Mouse (Mus musculus) small intestine, adult 2 months (tissue): ENCODE results near the gene Cdh4.

ENCODE experiments used
- CTCF ChIP-seq: fragments of 200-500 bp; IDR thresholded peaks from 2 replicates; pipeline ENCODE4 v1.5.1; 2012; ENCODE audit warnings: low read depth, mild to moderate bottlenecking, control low read depth, inconsistent platforms, low read length, moderate library complexity, mixed read lengths; ENCODE audit not compliant: insufficient replicate concordance, insufficient read length; ENCODE audit errors: extremely low read depth
- POLR2A ChIP-seq: fragments of 200-500 bp; IDR thresholded peaks from 2 replicates; pipeline ENCODE4 v1.6.1; 2012; ENCODE audit warnings: low read depth, mild to moderate bottlenecking, control low read depth, inconsistent platforms, low read length, moderate library complexity

DNA sequence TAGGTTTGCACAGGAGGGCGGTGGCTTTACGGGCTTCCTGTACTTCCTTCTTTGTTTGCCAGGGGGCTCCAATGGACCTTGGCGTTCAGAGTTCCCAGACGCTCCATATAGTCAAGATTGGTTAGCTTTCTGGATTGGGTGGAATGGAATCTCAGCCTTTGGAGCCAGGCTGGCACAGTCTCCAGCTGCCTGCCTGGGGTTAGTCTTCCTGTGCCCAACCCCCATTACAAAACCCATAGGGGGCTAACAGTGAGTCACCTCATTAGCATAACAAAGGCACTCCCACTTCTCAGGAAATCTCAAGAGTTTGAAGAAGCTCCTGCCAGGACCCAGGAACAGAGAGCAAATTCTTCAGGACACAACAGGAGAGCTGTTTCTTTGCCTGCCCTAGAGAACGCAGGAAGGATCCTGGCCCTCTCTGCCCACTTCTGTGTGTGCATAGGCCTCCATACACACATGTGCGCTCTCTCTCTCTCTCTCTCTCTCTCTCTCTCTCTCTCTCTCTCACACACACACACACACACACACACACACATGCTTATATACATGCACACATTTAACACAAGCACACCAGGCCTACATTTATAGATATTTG lies 129.0 kb downstream of the Cdh4 start:
- TF ChIP-seq CTCF (no peak), POLR2A (no peak)
